Mouse (Mus musculus): ENCODE data around the gene Gpr27.
A peak's percentile ranks its signal among the peaks of the same experiment; 100 is the strongest.

Gene Gpr27

DNA sequence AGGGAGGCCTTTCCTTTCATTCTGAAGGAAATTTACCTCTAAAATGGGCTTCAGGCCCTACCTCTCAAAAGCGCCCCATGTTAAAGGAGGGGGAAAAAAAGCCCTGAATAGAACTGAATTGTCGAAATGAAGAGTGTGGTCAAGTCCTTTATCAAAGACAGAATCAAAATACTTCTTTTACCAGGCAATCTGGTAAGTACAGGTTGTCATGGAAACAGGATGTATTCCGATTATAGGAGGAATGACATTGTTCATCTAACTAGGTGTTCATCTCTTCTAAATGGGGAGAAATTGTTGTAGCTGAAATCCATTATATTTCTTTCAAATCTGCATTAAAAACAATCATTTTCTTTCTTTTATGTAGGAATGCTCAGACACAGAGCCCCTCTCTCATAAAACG is 18.0 kb upstream of the Gpr27 start:
- no peak for ATAC-seq (ENCODE audit: insufficient number of reproducible peaks, low FRiP score, low TSS enrichment)

DNA sequence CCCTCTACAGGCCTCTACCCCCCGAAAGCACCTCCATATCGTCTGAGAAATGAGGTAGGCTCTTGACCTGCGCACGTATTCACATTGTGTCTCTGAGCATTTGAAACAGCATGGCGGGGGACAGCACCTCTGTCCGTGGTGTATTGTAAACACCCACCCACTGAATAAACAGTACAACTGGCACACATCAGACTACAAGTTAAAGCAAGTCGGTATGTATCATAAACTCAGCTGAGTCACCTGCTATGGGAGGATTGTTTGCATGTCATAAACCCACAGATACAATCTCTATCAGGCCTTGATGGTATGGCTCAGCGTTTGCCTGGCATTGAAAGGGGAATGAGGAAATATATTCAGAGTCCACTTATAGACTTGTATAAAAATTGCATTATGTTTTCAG is 15.2 kb upstream of the Gpr27 start:
- no peak for ATAC-seq (ENCODE audit: insufficient number of reproducible peaks, low FRiP score, low TSS enrichment)

DNA sequence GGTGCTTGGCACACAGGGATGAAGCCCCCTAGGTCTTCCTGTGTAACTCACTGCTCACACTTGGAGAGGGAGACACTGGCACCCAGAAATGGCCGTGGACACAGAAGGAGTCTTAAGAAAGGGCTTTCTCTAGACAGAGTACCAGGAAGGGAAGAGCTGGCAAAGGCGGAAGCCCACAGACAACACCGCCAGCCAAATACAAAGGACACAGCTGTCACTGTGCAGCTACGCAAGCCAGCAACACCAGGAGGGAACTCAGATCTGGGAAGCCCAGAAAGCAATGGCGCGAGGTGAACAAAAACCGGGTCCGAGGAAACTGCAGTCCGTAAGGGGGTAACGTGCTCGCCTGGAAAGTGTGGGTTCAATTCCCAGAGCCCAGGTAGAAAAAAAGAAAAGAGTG is 14.4 kb upstream of the Gpr27 start:
- ATAC-seq (ENCODE audit: insufficient number of reproducible peaks, low FRiP score, low TSS enrichment) = peak; percentile 68

DNA sequence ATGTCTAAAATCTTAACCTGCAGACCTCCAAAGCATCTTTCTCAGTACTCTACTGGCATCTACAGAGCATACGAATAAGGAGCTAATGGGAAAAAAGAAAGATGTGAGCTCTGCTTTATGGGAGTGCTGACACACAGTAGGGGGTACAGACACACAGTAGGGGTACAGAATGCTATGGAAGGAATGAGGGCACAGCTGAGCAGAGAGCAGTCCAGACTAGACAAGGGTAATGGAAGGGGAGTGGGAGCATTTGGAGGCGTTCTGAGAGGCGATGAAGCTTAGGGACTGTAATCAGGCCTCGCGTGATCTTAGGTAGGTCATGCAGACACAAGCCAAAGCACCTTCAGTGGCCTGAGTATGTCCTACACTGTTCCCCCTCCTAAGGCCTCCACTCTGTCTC is 8.5 kb upstream of the Gpr27 start:
- no peak for ATAC-seq (ENCODE audit: insufficient number of reproducible peaks, low FRiP score, low TSS enrichment)

DNA sequence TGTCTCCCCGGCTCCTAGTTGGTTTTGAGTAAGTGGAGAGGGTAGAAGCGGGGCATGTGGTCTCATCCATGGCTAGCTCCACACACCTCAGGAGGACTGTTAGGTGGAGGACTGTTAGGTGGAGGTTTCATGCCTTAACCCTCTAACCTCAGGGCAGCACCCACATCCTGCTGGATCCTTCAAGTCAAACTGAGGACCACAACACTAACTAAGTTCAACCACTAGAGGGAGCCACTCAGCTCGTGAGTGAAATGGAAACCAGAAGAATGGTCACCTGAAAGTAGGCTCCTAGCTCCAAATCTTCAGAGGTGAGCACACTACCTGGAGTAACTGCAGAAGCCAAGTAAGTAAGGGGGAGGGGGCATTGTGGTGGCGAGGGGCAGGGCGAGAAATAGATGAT is 7.6 kb upstream of the Gpr27 start:
- peak; percentile 29; the same call in 1 of the 2 replicates for ATAC-seq (ENCODE audit: insufficient number of reproducible peaks, low FRiP score, low TSS enrichment)

- no peak for ATAC-seq (ENCODE audit: insufficient number of reproducible peaks, low FRiP score, low TSS enrichment)
These were observed 4.0 kb upstream of the Gpr27 start for GRCm38 (mm10) chr6:99688513-99688912.

GRCm38 (mm10) chr6:99691666-99692205 is 743 bp upstream of the Gpr27 start:
- peak; percentile 23; the same call in 1 of the 2 replicates for ATAC-seq (ENCODE audit: insufficient number of reproducible peaks, low FRiP score, low TSS enrichment)

DNA sequence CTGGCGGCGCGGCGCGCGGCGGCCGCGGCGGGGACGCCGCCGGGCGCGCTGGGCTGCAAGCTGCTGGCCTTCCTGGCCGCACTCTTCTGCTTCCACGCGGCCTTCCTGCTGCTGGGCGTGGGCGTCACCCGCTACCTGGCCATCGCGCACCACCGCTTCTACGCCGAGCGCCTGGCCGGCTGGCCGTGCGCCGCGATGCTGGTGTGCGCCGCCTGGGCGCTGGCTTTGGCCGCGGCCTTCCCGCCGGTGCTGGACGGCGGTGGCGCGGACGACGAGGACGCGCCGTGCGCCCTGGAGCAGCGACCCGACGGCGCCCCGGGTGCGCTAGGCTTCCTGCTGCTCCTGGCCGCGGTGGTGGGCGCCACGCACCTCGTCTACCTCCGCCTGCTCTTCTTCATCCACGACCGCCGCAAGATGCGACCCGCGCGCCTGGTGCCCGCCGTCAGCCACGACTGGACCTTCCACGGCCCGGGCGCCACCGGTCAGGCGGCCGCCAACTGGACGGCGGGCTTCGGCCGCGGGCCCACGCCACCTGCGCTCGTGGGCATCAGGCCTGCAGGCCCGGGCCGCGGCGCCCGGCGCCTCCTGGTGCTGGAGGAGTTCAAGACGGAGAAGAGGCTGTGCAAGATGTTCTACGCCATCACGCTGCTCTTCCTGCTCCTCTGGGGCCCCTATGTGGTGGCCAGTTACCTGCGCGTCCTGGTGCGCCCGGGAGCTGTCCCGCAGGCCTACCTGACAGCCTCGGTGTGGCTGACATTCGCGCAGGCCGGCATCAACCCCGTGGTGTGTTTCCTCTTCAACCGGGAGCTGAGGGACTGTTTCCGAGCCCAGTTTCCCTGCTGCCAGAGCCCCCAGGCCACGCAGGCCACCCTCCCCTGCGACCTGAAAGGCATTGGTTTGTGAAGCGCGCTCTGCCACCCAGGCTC is 700 bp downstream of the Gpr27 start:
- ATAC-seq (ENCODE audit: insufficient number of reproducible peaks, low FRiP score, low TSS enrichment) = peak; percentile 28

DNA sequence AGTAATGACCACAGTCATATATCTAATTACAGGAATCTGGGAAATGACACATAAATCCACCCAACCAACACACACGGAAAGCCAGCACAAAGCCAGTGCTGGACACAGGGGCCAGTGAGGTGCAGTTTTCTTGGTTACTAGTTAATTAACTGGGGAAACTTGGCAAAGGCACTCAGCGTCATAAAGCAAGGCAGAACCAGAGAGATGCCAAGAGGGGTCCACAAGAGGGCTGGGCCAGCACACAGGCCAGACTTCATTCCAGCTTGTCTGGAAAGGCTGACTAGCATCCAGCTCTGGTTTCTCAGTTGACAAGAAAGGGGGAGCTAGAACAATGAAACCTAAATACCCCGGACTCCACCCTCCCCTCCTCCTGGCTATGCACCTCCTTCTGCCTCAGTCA is 8.0 kb downstream of the Gpr27 start:
- ATAC-seq (ENCODE audit: insufficient number of reproducible peaks, low FRiP score, low TSS enrichment) = no peak

- no peak for ATAC-seq (ENCODE audit: insufficient number of reproducible peaks, low FRiP score, low TSS enrichment)
These were observed 19.2 kb downstream of the Gpr27 start for GRCm38 (mm10) chr6:99711576-99712101.

- no peak for ATAC-seq (ENCODE audit: insufficient number of reproducible peaks, low FRiP score, low TSS enrichment)
These were observed 20.8 kb downstream of the Gpr27 start for GRCm38 (mm10) chr6:99713256-99713655.

- ATAC-seq (ENCODE audit: insufficient number of reproducible peaks, low FRiP score, low TSS enrichment) = no peak
These were observed 22.7 kb downstream of the Gpr27 start for GRCm38 (mm10) chr6:99715191-99715590.

GRCm38 (mm10) chr6:99715913-99716312 is 23.4 kb downstream of the Gpr27 start:
- no peak for ATAC-seq (ENCODE audit: insufficient number of reproducible peaks, low FRiP score, low TSS enrichment)

DNA sequence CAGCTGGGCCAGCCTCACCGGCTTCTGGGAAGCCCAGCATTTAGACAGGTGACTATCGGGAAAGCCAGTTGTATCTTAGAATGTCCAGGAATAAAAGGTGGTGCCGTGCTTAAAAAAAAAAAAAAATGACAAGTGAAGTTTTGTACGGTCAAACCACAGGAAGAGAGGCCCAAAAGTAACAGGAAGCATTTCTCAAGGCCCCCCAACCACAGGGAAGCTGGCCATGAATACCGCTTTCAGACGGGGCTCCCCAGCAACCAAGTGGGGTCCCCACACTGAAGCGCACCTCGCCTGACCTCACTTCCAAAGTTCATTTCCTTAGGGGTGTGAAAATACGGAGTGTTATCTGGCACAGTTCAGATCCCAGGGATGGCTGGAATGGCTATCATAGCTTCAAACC is 28.6 kb downstream of the Gpr27 start:
- ATAC-seq (ENCODE audit: insufficient number of reproducible peaks, low FRiP score, low TSS enrichment) = no peak

GRCm38 (mm10) chr6:99722390-99722789 is 29.9 kb downstream of the Gpr27 start:
- no peak for ATAC-seq (ENCODE audit: insufficient number of reproducible peaks, low FRiP score, low TSS enrichment)

DNA sequence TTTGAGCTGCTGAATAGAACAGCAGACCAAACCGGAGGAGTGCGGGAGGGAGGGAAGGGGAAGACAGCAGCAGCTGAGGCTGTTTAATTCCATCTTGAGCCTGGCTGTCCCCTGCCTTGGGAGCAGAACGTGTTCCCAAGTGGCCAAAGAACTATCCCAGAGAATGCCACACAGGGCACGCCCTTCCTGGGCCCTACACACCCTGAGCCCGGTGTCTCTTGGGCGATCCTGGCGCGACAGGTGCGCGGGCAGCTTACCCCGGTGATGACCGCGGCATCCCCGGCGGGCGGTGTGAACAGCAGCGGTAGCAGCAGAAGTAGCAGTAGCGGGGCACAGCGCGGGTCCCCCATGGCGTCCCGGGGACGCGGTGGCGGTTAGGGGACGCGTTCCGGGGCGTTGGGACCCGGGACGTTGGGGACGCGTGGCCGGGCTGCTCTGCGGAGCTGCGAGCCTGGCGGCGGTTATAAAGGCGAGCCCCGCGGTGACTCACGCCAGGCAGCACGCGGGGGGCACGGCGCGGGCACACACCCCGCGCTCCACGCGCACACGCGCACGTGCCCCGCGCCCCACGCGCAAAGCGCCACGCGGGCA is 33.6 kb downstream of the Gpr27 start, which contains the start of gene Prok2:
TSS of gene Prok2 (minus strand) at position 422 of the 591 bp plus-strand sequence.
- 0 out of 2 replicates have a peak, but pooled peaks have one; percentile 40 for ATAC-seq (ENCODE audit: insufficient number of reproducible peaks, low FRiP score, low TSS enrichment)

GRCm38 (mm10) chr6:99726576-99727303 is 34.3 kb downstream of the Gpr27 start:
- no peak for ATAC-seq (ENCODE audit: insufficient number of reproducible peaks, low FRiP score, low TSS enrichment)

DNA sequence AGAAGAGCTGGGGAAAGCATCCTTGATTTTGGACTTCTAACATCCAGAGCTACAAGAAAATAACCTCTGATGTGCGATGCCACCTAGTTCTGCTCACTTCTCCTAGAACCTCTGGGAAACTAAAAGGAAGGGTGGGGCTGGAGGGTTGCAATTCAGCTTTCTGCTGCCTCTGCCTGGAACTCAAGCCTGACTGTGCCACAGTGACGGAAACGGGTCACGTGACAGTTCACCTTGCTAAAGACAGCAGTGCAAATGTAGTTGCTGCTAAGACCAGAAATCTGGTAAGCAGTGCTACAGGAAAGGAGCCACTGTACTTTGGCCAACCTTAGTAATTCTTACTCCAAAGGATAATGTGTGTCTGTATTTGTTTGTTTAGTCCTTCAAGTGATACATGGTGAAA is 37.4 kb downstream of the Gpr27 start:
- no peak for ATAC-seq (ENCODE audit: insufficient number of reproducible peaks, low FRiP score, low TSS enrichment)

DNA sequence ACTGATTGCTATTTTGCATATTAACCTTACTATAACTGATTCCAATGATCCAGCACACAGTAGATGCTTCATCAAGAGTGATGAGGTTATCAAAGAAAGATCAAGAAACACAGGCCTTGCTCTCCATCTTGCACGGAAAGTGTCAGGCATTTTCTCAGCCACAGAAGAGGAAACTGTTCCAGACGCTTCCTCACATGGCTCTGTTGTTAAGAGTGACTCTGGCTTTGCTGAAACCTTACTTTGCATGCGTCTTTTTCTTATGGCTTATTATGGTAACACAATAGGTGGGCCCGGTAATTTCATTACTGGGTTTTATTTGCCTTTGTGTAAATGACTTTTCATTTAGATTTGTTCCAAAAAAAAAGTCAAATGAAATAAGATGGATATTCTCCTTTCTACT is 39.4 kb downstream of the Gpr27 start:
- no peak for ATAC-seq (ENCODE audit: insufficient number of reproducible peaks, low FRiP score, low TSS enrichment)

DNA sequence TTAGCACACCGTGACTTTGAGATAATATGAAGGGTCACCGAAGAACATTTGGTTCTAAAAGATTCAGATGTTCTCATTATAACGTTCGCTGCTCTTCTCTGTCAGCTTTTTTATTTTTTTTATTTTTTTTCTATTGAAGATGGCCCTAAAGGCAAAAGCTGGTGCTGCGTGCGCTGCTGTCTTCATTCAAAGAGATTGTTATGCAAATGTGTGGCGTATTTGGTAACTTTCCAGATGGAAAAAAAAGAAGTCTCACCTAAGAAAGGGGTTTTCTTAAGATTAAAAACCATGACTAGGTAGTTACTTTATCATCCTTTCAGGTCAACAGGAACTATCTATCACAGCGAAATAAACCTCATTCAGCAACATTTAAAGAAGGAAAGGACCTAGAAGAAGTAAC is 40.2 kb downstream of the Gpr27 start:
- no peak for ATAC-seq (ENCODE audit: insufficient number of reproducible peaks, low FRiP score, low TSS enrichment)

Data from cerebellum, adult (tissue).